Mouse (Mus musculus): ENCODE measurements around the gene Olfml2a.

- TF ChIP-seq CTCF (IDR thresholded peaks at IDR 0.05; ENCODE audit: low read depth) = no peak
- TF ChIP-seq EP300 (IDR thresholded peaks at IDR 0.05; ENCODE audit: low read depth) = no peak
Observed at GRCm38 (mm10) chr2:38964198-38964597, 32.4 kb downstream of the Olfml2a start.

Data from liver, embryonic 14.5 days (tissue).